Mouse (Mus musculus) liver, adult (tissue): Measurements from ENCODE around the gene Plxnb1.
A peak's percentile ranks its signal among the peaks of the same experiment; 100 is the strongest.

Experiments
- GATA4 ChIP-seq: IDR thresholded peaks from 2 replicates; pipeline ENCODE4 v1.6.1; 2014; ENCODE audit warnings: mild to moderate bottlenecking, low read length; ENCODE audit not compliant: insufficient replicate concordance

Plxnb1 gene

GRCm38 (mm10) chr9:109056916-109057315 is 38.3 kb upstream of the Plxnb1 start:
- TF ChIP-seq GATA4: no peak

- TF ChIP-seq GATA4: no peak
Measured at GRCm38 (mm10) chr9:109057543-109057942, 37.6 kb upstream of the Plxnb1 start.

GRCm38 (mm10) chr9:109058006-109058765 is 37.0 kb upstream of the Plxnb1 start:
- TF ChIP-seq GATA4: no peak

- peak; percentile 87; the same call in 1 of the 2 replicates for TF ChIP-seq GATA4
Measured at GRCm38 (mm10) chr9:109059136-109059903, 35.9 kb upstream of the Plxnb1 start, which contains the start of gene Trex1. Trex1 (minus strand) TSS chr9:109059734.

- no peak for TF ChIP-seq GATA4
Measured at GRCm38 (mm10) chr9:109060184-109060897, 34.8 kb upstream of the Plxnb1 start.

DNA sequence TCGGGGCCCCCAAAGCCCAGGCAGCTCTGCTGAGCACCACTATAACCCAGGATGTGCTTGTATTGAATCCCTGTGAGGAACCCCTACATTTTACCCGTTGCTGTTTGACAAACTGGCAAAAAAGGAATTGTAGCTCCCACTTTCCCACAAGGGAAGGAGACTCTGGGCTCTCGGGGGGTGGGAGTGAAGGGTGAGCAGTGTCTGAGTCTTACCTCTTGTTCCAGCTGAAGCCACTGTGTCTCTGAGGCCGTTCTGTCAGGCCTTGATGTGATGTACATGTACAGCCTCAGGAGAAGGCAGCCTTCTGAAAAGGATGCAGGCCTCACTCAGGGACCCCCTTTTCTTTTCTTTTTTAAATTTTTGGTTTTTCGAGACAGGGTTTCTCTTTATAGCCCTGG is 34.3 kb upstream of the Plxnb1 start:
- TF ChIP-seq GATA4: no peak

DNA sequence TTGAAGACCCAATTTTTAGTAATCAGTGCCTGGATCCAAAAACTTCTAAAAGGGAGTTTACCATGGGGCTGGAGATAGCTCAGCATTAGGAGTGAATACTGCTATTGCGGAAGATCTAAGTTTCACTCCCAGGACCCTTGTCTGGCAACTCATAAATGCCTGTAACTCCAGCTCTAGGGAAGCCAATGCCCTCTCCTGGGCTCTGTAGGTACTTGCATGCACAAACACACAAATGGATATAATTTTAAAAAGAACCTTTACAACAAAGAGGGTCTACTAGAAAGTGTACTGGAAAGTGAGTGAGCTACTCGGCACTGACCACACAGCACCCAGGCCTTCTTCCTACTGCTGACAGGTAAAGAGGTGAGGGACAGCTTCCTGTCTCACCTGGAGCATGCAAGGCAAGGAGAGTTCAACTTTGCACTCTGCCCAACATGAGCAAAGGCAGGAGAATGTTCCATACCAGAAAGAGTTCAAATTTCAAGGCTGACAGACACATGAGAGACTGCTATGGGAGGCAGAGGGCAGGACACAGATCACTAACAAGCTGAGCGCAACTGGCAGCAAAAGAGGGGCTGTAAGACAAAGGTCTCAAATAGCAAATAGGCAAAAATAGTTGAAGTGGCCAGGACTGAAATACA is 27.0 kb upstream of the Plxnb1 start:
- TF ChIP-seq GATA4: no peak

GRCm38 (mm10) chr9:109073661-109074573 is 21.3 kb upstream of the Plxnb1 start, which contains the start of gene Atrip:
Atrip (minus strand) TSS chr9:109074124.
- TF ChIP-seq GATA4: peak; percentile 14; the same call in 1 of the 2 replicates

- TF ChIP-seq GATA4: no peak
Measured at GRCm38 (mm10) chr9:109080516-109080915, 14.7 kb upstream of the Plxnb1 start.

GRCm38 (mm10) chr9:109081749-109082123 is 13.5 kb upstream of the Plxnb1 start:
- no peak for TF ChIP-seq GATA4

DNA sequence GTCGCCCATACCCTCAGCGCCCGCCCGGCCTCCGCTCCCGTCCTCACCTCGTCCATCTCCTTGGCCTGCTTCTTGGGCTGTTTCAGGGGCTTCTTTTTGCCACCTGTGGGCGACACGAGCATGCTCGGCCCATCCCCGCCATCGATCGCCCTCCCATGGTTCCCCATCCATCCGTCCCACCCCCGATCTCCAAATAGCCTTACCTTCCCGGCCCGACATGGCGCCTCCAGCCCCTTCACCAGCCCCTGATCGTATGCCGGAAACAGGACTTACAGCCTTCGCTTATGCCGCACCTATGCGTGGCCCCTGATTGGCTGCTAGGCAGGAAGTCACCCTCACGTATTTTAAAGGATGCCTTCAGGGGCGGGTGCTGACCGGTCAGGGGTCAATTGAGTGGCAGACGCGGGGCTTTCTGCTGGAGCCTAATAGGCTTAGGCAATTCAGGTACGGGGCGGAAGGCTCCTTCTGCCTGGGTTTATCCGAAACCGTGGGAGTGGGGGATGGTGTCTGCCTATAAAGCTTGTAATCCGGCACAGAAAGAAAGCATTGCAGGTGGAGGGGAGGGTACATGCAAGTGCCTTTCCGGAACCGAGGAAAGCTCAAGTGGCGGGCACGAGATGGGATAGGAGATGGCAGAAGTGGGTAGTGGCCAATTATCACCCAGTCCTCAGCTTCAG is 12.9 kb upstream of the Plxnb1 start, which contains the start of the genes Ccdc51 and Tma7:
Gene Ccdc51 (plus strand): TSS at position 370 of the 677 bp plus-strand sequence.
Gene Tma7 (minus strand): TSS at position 464 of the 677 bp plus-strand sequence.
- peak; percentile 12; the same call in 1 of the 2 replicates for TF ChIP-seq GATA4

- TF ChIP-seq GATA4: no peak
Measured at GRCm38 (mm10) chr9:109084922-109085321, 10.3 kb upstream of the Plxnb1 start.

- TF ChIP-seq GATA4: no peak
Measured at GRCm38 (mm10) chr9:109087987-109088386, 7.2 kb upstream of the Plxnb1 start.

- TF ChIP-seq GATA4: no peak
Measured at GRCm38 (mm10) chr9:109090446-109090845, 4.7 kb upstream of the Plxnb1 start.

DNA sequence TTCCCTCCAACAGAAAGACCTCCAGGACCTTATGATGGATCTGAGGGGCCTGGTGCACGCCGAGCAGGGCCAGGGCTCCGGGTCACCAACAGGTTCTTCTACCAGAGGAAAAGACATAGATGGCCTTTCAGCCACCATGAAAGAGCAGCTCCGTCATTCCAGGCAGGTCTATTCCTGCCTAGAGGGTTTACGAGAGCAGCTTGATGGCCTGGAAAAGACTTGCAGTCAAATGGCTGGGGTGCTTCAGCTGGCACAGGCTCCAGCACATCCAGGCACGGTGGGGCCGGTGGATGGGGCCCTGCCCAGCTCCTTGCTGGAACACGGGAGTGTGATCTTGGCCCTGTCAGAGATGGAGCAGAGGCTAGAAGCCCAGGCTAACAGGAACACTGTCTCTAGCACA is 3.4 kb upstream of the Plxnb1 start:
- no peak for TF ChIP-seq GATA4
